Mouse (Mus musculus): ENCODE results near the gene Nat8f6. TPM values are rescaled to one million over a fixed set of nuclear protein-coding genes. Genes with fewer than 3 reads are reported as not detected.
"Not testable (repeated sequence)": the region's sequence is repeated elsewhere in the genome, so short reads cannot be mapped to it uniquely, and the experiment has no call there.

Nat8f6 gene
- polyA plus RNA-seq (2015; fragmentation: Nextera tagmentation; extraction: Ambion mirVana), result not detected in 2 replicates

DNA sequence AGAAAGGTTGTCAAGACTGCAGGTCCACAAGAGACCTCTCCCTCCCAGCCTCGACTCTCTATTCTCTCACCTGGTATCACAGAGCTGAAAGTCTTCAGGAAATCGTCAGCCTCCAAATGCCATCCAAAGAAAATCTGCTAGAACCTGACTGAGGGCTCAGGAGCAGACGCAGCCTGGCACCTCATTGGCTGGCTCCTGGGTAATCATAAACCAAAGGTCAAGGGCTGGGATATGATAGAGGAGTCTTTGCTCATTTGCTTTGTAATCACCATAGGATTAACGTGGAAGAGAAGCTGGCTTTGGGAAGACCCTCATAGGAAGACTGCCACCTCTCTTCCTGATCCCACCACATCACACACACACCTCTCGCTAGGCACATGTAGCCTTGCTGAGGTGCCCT, at the start of gene Nat8f6, which contains the start of gene Nat8f5:
Gene Nat8f6, minus strand, starts transcription at position 118 of the 400 bp plus-strand sequence.
Gene Nat8f5, minus strand, starts transcription at position 136 of the 400 bp plus-strand sequence.
- H3K27ac ChIP-seq (ENCODE audit: low read depth), result no peak within 1 kb of the TSS
- 64% methylated on average over 5 of the region's 5 CpGs for WGBS (ENCODE audit: insufficient replicate concordance)
- ATAC-seq (no peak), DNase-seq (no peak)
- H3K9me3 ChIP-seq (ENCODE audit: low read length), result no peaks in the 10 kb centered on the region
- TF ChIP-seq CTCF (IDR thresholded peaks at IDR 0.05; ENCODE audit: low read depth) (no peak), EP300 (IDR thresholded peaks at IDR 0.05; ENCODE audit: low read depth) (no peak)
- no peak within 1 kb of the TSS for H3K4me3 ChIP-seq (ENCODE audit: low read depth, low read length)
- no peak within 1 kb of the TSS for H3K4me2 ChIP-seq (ENCODE audit: low read depth, low read length)
- H3K4me1 ChIP-seq (ENCODE audit: insufficient read depth), result no peaks in the 10 kb centered on the region
- H3K36me3 ChIP-seq (replicated peaks; ENCODE audit: insufficient read depth, low read length), result no peaks in the 10 kb centered on the region
- no peaks in the 10 kb centered on the region for H3K27me3 ChIP-seq (ENCODE audit: insufficient read depth, low read length)
- H3K9ac ChIP-seq (replicated peaks), result no peak within 1 kb of the TSS

DNA sequence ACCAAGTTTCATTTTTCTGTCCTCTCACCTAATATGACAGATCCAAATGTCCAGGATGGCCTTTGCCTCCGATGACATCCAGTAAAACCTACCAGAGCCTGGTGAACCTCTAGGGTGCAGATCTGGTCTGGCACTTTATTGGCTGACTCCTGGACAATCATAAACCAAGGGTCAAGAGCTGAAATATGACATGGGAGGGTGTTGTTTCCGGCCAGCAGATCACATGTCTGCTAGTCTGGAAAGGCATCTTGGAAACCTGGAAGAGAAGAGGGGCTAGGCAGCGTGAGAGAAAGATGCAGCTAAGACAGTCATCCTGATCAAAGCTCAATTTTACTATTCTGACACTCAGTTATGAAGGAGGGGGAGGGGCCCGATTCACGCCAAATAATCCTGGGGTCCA, 48.3 kb upstream of the Nat8f6 start, which contains the start of gene Nat8f2:
Gene Nat8f2, minus strand, starts transcription at position 153 of the 400 bp plus-strand sequence.
- H3K9me3 ChIP-seq (ENCODE audit: low read length); H3K27ac ChIP-seq (ENCODE audit: low read depth); H3K4me2 ChIP-seq (ENCODE audit: low read depth, low read length); DNase-seq; H3K4me1 ChIP-seq (ENCODE audit: insufficient read depth); H3K4me3 ChIP-seq (ENCODE audit: low read depth, low read length); H3K36me3 ChIP-seq (replicated peaks; ENCODE audit: insufficient read depth, low read length); H3K27me3 ChIP-seq (ENCODE audit: insufficient read depth, low read length); H3K9ac ChIP-seq (replicated peaks): not testable (repeated sequence)
- 60% methylated on average over 5 of the region's 5 CpGs for WGBS (ENCODE audit: insufficient replicate concordance)
- ATAC-seq, result 0 out of 2 replicates have a peak, but pooled peaks have one; percentile 44

DNA sequence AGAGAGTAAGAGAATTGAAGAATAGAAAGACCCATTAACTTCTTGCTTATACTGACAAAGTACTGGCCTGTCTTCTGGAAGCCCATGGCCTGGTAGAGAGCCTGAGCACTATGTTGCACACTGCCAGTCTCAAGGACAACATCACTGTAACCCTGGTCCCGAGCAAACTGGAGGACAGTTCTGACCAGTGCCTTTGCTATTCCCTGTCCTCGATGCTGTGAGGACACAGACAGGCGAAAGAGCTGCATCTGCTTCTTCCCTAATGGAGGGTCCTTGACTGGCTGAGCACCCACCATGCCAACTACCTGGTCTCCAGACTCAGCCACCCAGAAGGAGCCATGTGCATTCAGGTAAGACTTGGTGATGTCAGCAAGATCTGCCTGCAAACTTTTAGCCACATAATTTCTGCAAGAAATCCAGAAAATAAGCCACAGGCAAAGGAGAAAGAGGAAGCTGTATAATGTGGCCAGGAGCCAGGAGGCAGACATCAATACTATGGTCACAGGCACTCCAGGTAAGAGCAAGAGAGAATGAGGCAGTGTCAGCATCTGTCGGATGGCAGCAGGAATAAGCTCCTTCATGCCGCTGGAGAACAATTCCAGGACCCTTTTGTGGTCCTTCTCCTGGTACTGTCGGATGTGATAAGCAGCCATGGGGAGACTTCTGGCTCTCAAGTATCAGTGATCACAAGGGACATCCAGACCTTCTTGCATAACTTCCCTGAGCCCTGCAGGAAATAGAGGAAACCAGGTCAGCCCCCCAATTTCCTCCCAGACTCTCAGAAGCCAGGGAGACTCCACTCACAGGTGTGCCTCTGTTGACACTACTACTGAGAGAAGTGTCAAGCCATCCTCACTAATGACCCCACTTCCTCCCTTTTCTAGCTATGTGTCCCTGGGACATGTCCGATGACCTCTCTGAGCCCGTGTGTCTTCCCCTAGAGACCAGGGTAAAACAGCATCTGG, 47.3 kb upstream of the Nat8f6 start:
- TF ChIP-seq CTCF (IDR thresholded peaks at IDR 0.05; ENCODE audit: low read depth), result no peak
- no peak for TF ChIP-seq EP300 (IDR thresholded peaks at IDR 0.05; ENCODE audit: low read depth)
- Histone ChIP-seq H3K4me3 (ENCODE audit: low read depth, low read length) (no peak overlapping the region), H3K36me3 (replicated peaks; ENCODE audit: insufficient read depth, low read length) (no peaks in the 10 kb centered on the region), H3K27me3 (ENCODE audit: insufficient read depth, low read length) (no peaks in the 10 kb centered on the region), H3K4me1 (ENCODE audit: insufficient read depth) (no peaks in the 10 kb centered on the region), H3K27ac (ENCODE audit: low read depth) (no peak overlapping the region), H3K4me2 (ENCODE audit: low read depth, low read length) (no peak overlapping the region), H3K9ac (replicated peaks) (no peak overlapping the region), H3K9me3 (ENCODE audit: low read length) (no peaks in the 10 kb centered on the region)
- WGBS (ENCODE audit: insufficient replicate concordance), result 60% methylated on average over 8 of the region's 8 CpGs
- DNase-seq (no peak), ATAC-seq (no peak)

DNA sequence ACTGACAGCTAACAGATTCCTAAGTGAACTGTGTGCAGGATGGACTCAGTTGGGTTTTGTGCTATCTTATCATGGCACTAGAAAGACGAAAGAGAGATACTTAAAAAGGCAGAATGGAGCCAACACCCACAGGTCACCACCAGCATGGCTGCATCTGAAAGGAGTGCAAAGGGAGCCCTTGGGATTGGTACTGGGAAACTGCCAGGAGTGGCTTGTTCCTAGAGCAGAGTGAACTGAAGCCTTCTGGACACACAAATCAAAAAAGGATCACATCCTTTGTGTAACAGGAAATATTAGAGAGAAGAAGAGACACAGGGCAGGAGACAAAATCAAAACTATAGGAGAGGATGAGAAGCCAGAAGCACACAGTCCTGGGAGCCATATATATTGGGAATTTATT, 46.2 kb upstream of the Nat8f6 start:
- not testable (repeated sequence) for ATAC-seq; H3K9me3 ChIP-seq (ENCODE audit: low read length); H3K27me3 ChIP-seq (ENCODE audit: insufficient read depth, low read length); H3K36me3 ChIP-seq (replicated peaks; ENCODE audit: insufficient read depth, low read length); H3K4me2 ChIP-seq (ENCODE audit: low read depth, low read length); H3K4me3 ChIP-seq (ENCODE audit: low read depth, low read length); DNase-seq; H3K9ac ChIP-seq (replicated peaks); H3K4me1 ChIP-seq (ENCODE audit: insufficient read depth); H3K27ac ChIP-seq (ENCODE audit: low read depth)
- WGBS (ENCODE audit: insufficient replicate concordance), result 42% methylated on average over 1 of the region's 1 CpGs

DNA sequence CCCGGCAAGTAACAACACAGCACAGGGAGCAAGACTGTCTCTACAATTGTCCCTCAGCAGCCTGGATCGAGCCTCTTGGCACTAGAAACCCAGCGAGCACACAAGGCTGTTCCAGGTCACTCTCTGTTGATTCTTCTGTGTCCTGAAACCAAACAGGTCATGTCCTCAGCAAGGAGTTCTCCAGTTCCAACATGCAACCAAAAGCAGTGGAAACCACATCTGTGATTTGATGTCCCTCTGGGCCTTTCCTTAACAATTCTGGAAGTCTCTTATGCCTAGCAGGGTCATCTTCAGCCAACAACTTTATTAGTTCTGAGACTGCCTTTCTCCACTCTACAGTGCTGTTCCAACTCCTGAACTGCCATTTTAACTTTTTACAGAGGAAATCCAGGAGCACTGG, 45.4 kb upstream of the Nat8f6 start:
- H3K4me1 ChIP-seq (ENCODE audit: insufficient read depth); H3K4me3 ChIP-seq (ENCODE audit: low read depth, low read length); H3K27ac ChIP-seq (ENCODE audit: low read depth); ATAC-seq; H3K4me2 ChIP-seq (ENCODE audit: low read depth, low read length); H3K9ac ChIP-seq (replicated peaks); H3K27me3 ChIP-seq (ENCODE audit: insufficient read depth, low read length); DNase-seq; H3K36me3 ChIP-seq (replicated peaks; ENCODE audit: insufficient read depth, low read length); H3K9me3 ChIP-seq (ENCODE audit: low read length): not testable (repeated sequence)
- WGBS (ENCODE audit: insufficient replicate concordance), result 79% methylated on average over 3 of the region's 3 CpGs

DNA sequence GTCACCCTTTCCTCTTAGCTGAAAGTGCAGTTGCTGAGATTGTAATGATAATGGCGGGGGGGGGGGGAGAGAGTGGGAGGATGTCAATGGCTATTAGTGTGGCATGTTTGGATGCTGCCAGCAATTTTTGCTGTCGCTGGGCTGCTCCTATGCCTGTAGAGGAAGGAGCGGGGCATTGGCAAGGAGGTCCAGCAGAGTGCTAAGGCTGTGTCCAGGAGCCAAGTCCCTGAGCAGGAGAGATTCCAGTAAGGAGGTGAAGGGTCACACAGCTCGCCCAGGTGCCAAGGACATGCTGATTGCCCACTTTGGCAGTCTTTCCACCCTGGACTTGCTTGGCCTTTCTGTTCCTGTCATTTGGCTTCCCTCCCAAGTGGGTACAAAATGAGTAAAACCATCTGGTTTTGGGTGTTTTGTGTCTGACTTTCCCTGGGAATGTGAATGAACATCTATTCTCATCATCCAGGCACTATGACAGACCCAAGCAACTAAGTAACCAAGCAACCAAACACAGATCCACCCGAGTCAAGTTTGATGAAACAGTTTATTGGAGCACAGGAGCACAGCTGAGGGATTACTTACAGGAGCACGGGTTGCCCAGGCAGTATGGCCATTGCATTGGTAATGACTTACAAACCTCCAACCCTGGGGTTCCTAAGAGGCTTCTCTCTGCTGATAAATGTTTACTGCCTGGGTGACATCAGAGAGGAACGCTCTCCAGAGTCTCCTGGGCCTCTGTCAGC, 44.3 kb upstream of the Nat8f6 start:
- H3K9me3 ChIP-seq (ENCODE audit: low read length); ATAC-seq; DNase-seq; H3K36me3 ChIP-seq (replicated peaks; ENCODE audit: insufficient read depth, low read length); H3K9ac ChIP-seq (replicated peaks); H3K4me2 ChIP-seq (ENCODE audit: low read depth, low read length); H3K4me1 ChIP-seq (ENCODE audit: insufficient read depth); H3K27me3 ChIP-seq (ENCODE audit: insufficient read depth, low read length); H3K27ac ChIP-seq (ENCODE audit: low read depth); H3K4me3 ChIP-seq (ENCODE audit: low read depth, low read length): not testable (repeated sequence)
- 53% methylated on average over 4 of the region's 7 CpGs for WGBS (ENCODE audit: insufficient replicate concordance)

Measured in liver, postnatal 0 days (tissue).